In the genomic region with DNA sequence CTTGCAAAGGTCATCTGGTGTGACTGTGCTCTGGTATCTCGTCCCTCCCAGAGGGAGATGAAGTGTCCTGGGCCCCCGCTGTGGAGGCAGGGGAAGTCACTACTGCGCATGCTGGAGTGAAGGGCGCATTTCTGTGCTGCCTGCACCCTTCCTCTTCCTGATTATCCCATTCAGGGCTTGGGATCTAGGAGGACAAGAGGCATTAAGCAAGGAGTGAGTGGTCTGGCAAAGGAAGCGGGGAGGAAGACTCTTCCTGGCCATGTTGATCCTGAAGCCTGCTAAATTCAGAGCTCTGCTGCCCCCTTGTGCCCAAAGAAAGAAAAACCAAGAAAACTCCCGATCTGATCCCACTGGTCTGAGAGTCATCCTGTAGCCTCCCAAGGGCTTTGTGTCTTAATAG, we compare ENCODE assay signal across 9 mouse cellular contexts. TPM values are rescaled to one million over a fixed set of nuclear protein-coding genes. Genes with fewer than 3 reads are reported as not detected.
DNase-seq lines count a peak whose midpoint lies in the region; ATAC-seq and TF ChIP-seq lines count a peak whose summit lies in the region.
"Had no signal": no experiment of that assay in that cellular context is flagged by ENCODE, and none has a peak within 500 bp of the region (broad histone marks: within the 10 kb centered on the region; RNA-seq: fewer than 3 reads in every experiment).

No protein-coding gene starts in this region.

- no peak overlapping the region for H3K4me3 ChIP-seq in bone marrow macrophage, adult 2 months (ENCODE audit: insufficient read depth, low read length)
- H3K4me3 ChIP-seq in embryonic facial prominence, embryonic 14.5 days (ENCODE audit: low read depth, low read length) = no peak overlapping the region
- no peak overlapping the region for H3K4me3 ChIP-seq in limb, embryonic 14.5 days (replicated peaks; ENCODE audit: low read length)
- H3K4me3 ChIP-seq in midbrain, postnatal 0 days (ENCODE audit: low read depth, low read length) = no peak overlapping the region
- H3K4me3 ChIP-seq in stomach, embryonic 14.5 days (ENCODE audit: low read depth, low read length) = no peak overlapping the region
- H3K4me3 ChIP-seq: erythroblast, embryonic 14.5 days had no signal

- WGBS in embryonic facial prominence, embryonic 14.5 days = 27% methylated on average over 6 of the region's 6 CpGs
- 18% methylated on average over 6 of the region's 6 CpGs for WGBS in limb, embryonic 14.5 days
- 25% methylated on average over 6 of the region's 6 CpGs for WGBS in midbrain, postnatal 0 days
- WGBS in stomach, embryonic 14.5 days = 25% methylated on average over 6 of the region's 6 CpGs

- no peaks in the 10 kb centered on the region for H3K27me3 ChIP-seq in embryonic facial prominence, embryonic 14.5 days (replicated peaks; ENCODE audit: control insufficient read depth, insufficient read depth, low read length)
- H3K27me3 ChIP-seq in limb, embryonic 14.5 days (ENCODE audit: control insufficient read depth, insufficient read depth, low read length) = no peaks in the 10 kb centered on the region
- no peaks in the 10 kb centered on the region for H3K27me3 ChIP-seq in midbrain, postnatal 0 days (ENCODE audit: insufficient read depth, low read length)
- no peaks in the 10 kb centered on the region for H3K27me3 ChIP-seq in stomach, embryonic 14.5 days (ENCODE audit: control insufficient read depth, insufficient read depth, low read length)

- peak; percentile 85 for TF ChIP-seq CTCF in bone marrow macrophage, adult 2 months (IDR thresholded peaks at IDR 0.05; ENCODE audit: low read depth, low read length)
- peak; percentile 87 for TF ChIP-seq CTCF in midbrain, postnatal 0 days (IDR thresholded peaks at IDR 0.05)

- peak overlapping the region; percentile 26 for H3K4me2 ChIP-seq in embryonic facial prominence, embryonic 14.5 days (ENCODE audit: low read depth, low read length)
- H3K4me2 ChIP-seq in limb, embryonic 14.5 days (replicated peaks; ENCODE audit: low read depth, low read length, severe bottlenecking) = peak overlapping the region; percentile 31; the same call in 1 of the 2 replicates
- peak overlapping the region; percentile 16 for H3K4me2 ChIP-seq in midbrain, postnatal 0 days (ENCODE audit: low read depth, low read length, poor library complexity, severe bottlenecking)
- H3K4me2 ChIP-seq in stomach, embryonic 14.5 days (replicated peaks; ENCODE audit: low read depth, low read length) = peak overlapping the region; percentile 30; the same call in 1 of the 2 replicates

- peak overlapping the region; percentile 30; the same call in 1 of the 2 replicates for H3K9ac ChIP-seq in embryonic facial prominence, embryonic 14.5 days (ENCODE audit: low read depth, low read length)
- H3K9ac ChIP-seq in limb, embryonic 14.5 days (ENCODE audit: low read depth, low read length, severe bottlenecking) = no peak overlapping the region
- no peak overlapping the region for H3K9ac ChIP-seq in midbrain, postnatal 0 days (replicated peaks; ENCODE audit: low read length, poor library complexity, severe bottlenecking)
- no peak overlapping the region for H3K9ac ChIP-seq in stomach, embryonic 14.5 days (replicated peaks; ENCODE audit: low read depth, low read length)

- ATAC-seq in embryonic facial prominence, embryonic 14.5 days (ENCODE audit: low read depth) = 0 out of 2 replicates have a peak, but pooled peaks have one; percentile 62
- ATAC-seq in limb, embryonic 14.5 days (ENCODE audit: low FRiP score, low read depth) = no peak; the same call in 1 of the 2 replicates
- peak; percentile 31; the same call in 1 of the 2 replicates for ATAC-seq in midbrain, postnatal 0 days (ENCODE audit: low FRiP score)
- no peak for ATAC-seq in stomach, embryonic 14.5 days (ENCODE audit: insufficient number of reproducible peaks, insufficient read depth, low FRiP score, low read depth)

- peak; percentile 48 for DNase-seq in CD4-positive helper T cell, adult 2 months (ENCODE audit: low read depth, low spot score)
- DNase-seq in embryonic facial prominence, embryonic 14.5 days (ENCODE audit: low spot score) = peak; percentile 87
- peak; percentile 79 for DNase-seq in heart, adult 8-10 months (ENCODE audit: low spot score)
- peak; percentile 36 to 66 for DNase-seq in kidney, adult 8-10 months
- peak; percentile 82 for DNase-seq in limb, embryonic 14.5 days (ENCODE audit: low spot score)
- peak; percentile 90 for DNase-seq in midbrain, postnatal 0 days (ENCODE audit: low spot score)

- no peaks in the 10 kb centered on the region for H3K9me3 ChIP-seq in embryonic facial prominence, embryonic 14.5 days (ENCODE audit: control insufficient read depth, low read length)
- H3K9me3 ChIP-seq in limb, embryonic 14.5 days (ENCODE audit: control insufficient read depth, low read length) = no peaks in the 10 kb centered on the region
- no peaks in the 10 kb centered on the region for H3K9me3 ChIP-seq in midbrain, postnatal 0 days (ENCODE audit: low read length)
- no peaks in the 10 kb centered on the region for H3K9me3 ChIP-seq in stomach, embryonic 14.5 days (ENCODE audit: control insufficient read depth, low read depth, low read length)

- no peak overlapping the region for H3K27ac ChIP-seq in bone marrow macrophage, adult 2 months (ENCODE audit: insufficient read depth, low read depth, low read length)
- H3K27ac ChIP-seq in embryonic facial prominence, embryonic 14.5 days (replicated peaks; ENCODE audit: low read depth, low read length) = no peak overlapping the region
- no peak overlapping the region for H3K27ac ChIP-seq in limb, embryonic 14.5 days (replicated peaks; ENCODE audit: low read depth, low read length)
- no peak overlapping the region for H3K27ac ChIP-seq in midbrain, postnatal 0 days (ENCODE audit: low read depth, low read length)
- H3K27ac ChIP-seq in stomach, embryonic 14.5 days (ENCODE audit: low read length) = no peak overlapping the region

- no peaks in the 10 kb centered on the region for H3K4me1 ChIP-seq in bone marrow macrophage, adult 2 months (ENCODE audit: control insufficient read depth, insufficient read depth, low read length)
- no peaks in the 10 kb centered on the region for H3K4me1 ChIP-seq in embryonic facial prominence, embryonic 14.5 days (ENCODE audit: control insufficient read depth, insufficient read depth, low read length)
- no peaks in the 10 kb centered on the region for H3K4me1 ChIP-seq in limb, embryonic 14.5 days (ENCODE audit: control insufficient read depth, insufficient read depth, low read length)
- no peaks in the 10 kb centered on the region for H3K4me1 ChIP-seq in midbrain, postnatal 0 days (ENCODE audit: insufficient read depth, low read length)
- H3K4me1 ChIP-seq in stomach, embryonic 14.5 days (ENCODE audit: control insufficient read depth, insufficient read depth, low read length) = no peaks in the 10 kb centered on the region

- H3K36me3 ChIP-seq in embryonic facial prominence, embryonic 14.5 days (ENCODE audit: control insufficient read depth, insufficient read depth, low read length) = no peaks in the 10 kb centered on the region
- no peaks in the 10 kb centered on the region for H3K36me3 ChIP-seq in limb, embryonic 14.5 days (ENCODE audit: control insufficient read depth, insufficient read depth, low read length)
- no peaks in the 10 kb centered on the region for H3K36me3 ChIP-seq in midbrain, postnatal 0 days (ENCODE audit: insufficient read depth, low read length)
- H3K36me3 ChIP-seq in stomach, embryonic 14.5 days (ENCODE audit: control insufficient read depth, insufficient read depth, low read length) = no peaks in the 10 kb centered on the region

- TF ChIP-seq POLR2A in bone marrow macrophage, adult 2 months (IDR thresholded peaks at IDR 0.05; ENCODE audit: borderline replicate concordance, low read depth, low read length) = no peak
- TF ChIP-seq POLR2A in limb, embryonic 14.5 days (IDR thresholded peaks at IDR 0.05; ENCODE audit: borderline replicate concordance, extremely low read depth, insufficient read depth, insufficient read length) = no peak

RNA-seq across cellular contexts. Expression of a gene that starts 13.6 kb away (rescaled TPM):
- 0.80 TPM in 1 of 2 replicates, not detected in the other for polyA plus RNA-seq in bone marrow macrophage, adult 2 months (2012; ENCODE audit: insufficient read depth, insufficient read length, missing spikeins)
- polyA plus RNA-seq in embryonic facial prominence, embryonic 14.5 days (2014; fragmentation: Nextera tagmentation; extraction: Ambion mirVana) = 12.8 and 18.0 TPM in 2 replicates
- 1 to 10 TPM; 3.2 to 5.2 (median 4.3) TPM for total RNA-seq in heart, adult 8-10 months (2022)
- polyA plus RNA-seq in limb, embryonic 14.5 days (2012; rRNA removed) = 2.9 and 3.1 TPM in 2 replicates
- 11.2 and 13.4 TPM in 2 replicates for polyA plus RNA-seq in limb, embryonic 14.5 days (2014; fragmentation: Nextera tagmentation; extraction: Ambion mirVana)
- 0.57 and 1.4 TPM in 2 replicates for total RNA-seq in midbrain, postnatal 0 days (2014; rRNA removed)
- 3.1 and 3.5 TPM in 2 replicates for polyA plus RNA-seq in midbrain, postnatal 0 days (2015; fragmentation: Nextera tagmentation; extraction: Ambion mirVana)
- 1.4 and 1.8 TPM in 2 replicates for polyA plus RNA-seq in stomach, embryonic 14.5 days (2014; fragmentation: Nextera tagmentation; extraction: Ambion mirVana)
- polyA plus RNA-seq: erythroblast, embryonic 14.5 days had no signal

Comparison
In these comparisons a context has a peak if more than half of its experiments do, and no peak if none do; other contexts are left out.
1. ATAC-seq: peak in embryonic facial prominence, embryonic 14.5 days (single experiment) and midbrain, postnatal 0 days (single experiment); none in limb, embryonic 14.5 days (single experiment) and stomach, embryonic 14.5 days (single experiment).
2. Peak in every context shown above with its lines, with median percentiles within 50 percentile points of each other: DNase-seq and H3K4me2 ChIP-seq.